Mouse (Mus musculus) stomach, embryonic 15.5 days (tissue): ENCODE measurements around the gene Cryl1. TPM values are rescaled to one million over a fixed set of nuclear protein-coding genes. Genes with fewer than 3 reads are reported as not detected.

Experiments
- ATAC-seq: fragments of 200-750 bp; cut with Nextera tagmentation; 2 replicates; pipeline ENCODE4 v1.8.0; 2017; ENCODE audit warnings: low read depth, moderate number of reproducible peaks, moderate TSS enrichment; ENCODE audit not compliant: insufficient read depth, low FRiP score
- H3K27ac ChIP-seq: fragments of 300-500 bp; sonication (generic); 2 replicates; pipeline ENCODE4 v1.5.1; 2015; ENCODE audit warnings: mild to moderate bottlenecking, inconsistent platforms
- H3K27me3 ChIP-seq: fragments of 300-500 bp; sonication (generic); replicated peaks from 2 replicates; pipeline ENCODE4 v1.6.1; 2015; ENCODE audit warnings: inconsistent platforms
- H3K36me3 ChIP-seq: fragments of 300-500 bp; sonication (generic); 2 replicates; pipeline ENCODE4 v1.6.1; 2015; ENCODE audit warnings: inconsistent platforms
- H3K4me1 ChIP-seq: fragments of 300-500 bp; sonication (generic); 2 replicates; pipeline ENCODE4 v1.6.1; 2015; ENCODE audit warnings: inconsistent platforms
- H3K4me2 ChIP-seq: fragments of 300-500 bp; sonication (generic); 2 replicates; pipeline ENCODE4 v1.6.1; 2015; ENCODE audit warnings: mild to moderate bottlenecking, inconsistent platforms
- H3K4me3 ChIP-seq: fragments of 300-500 bp; sonication (generic); replicated peaks from 2 replicates; pipeline ENCODE4 v1.5.1; 2015; ENCODE audit warnings: inconsistent platforms
- H3K9ac ChIP-seq: fragments of 300-500 bp; sonication (generic); 2 replicates; pipeline ENCODE4 v1.6.1; 2015; ENCODE audit warnings: inconsistent platforms
- H3K9me3 ChIP-seq: fragments of 300-500 bp; sonication (generic); 2 replicates; pipeline ENCODE4 v1.6.1; 2016; ENCODE audit warnings: inconsistent platforms
- WGBS: fragments of 180-500 bp; shearing (Covaris S2); methylation state at CpG from one replicate; pipeline ENCODE4 v1.1.7; 2015; 5-methylcytosine and 5-hydroxymethylcytosine counted together
- polyA plus RNA-seq: library from polyadenylated mRNA; unstranded; fragments of >200 nt; fragmentation: Nextera tagmentation; extraction: Ambion mirVana; gene quantifications from 2 replicates; pipeline ENCODE4 v1.2.1, GENCODE M21; 2015

Gene Cryl1
- polyA plus RNA-seq, 1 experiment from 2014 or later: 37.6 TPM

DNA sequence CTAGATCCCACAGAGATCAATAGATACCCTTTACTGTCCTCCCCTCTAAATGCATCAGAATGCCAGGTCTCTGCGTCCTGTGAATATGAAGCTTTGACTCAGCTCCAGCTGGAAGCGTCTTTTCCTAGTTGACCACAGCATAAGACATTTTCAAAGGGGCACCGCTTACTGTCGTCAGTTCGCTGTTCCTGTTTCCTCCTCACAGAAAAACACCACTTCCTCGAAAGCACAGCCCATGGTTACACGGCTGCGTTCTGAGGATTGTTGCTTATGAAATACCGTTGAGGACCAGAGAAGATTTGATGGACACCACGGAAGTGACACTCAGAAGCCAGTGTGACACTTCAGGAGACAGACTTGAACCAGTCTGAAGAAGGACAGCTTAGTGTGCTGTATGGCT, 134.4 kb downstream of the Cryl1 start:
- H3K9ac ChIP-seq: no peak overlapping the region
- H3K36me3 ChIP-seq: no peaks in the 10 kb centered on the region
- H3K4me1 ChIP-seq: no peaks in the 10 kb centered on the region
- no peaks in the 10 kb centered on the region for H3K9me3 ChIP-seq
- H3K4me3 ChIP-seq: no peak overlapping the region
- no peaks in the 10 kb centered on the region for H3K27me3 ChIP-seq
- H3K4me2 ChIP-seq: no peak overlapping the region
- 67% methylated on average over 10 of the region's 10 CpGs for WGBS
- no peak for ATAC-seq
- no peak overlapping the region for H3K27ac ChIP-seq

- ATAC-seq: no peak
- Histone ChIP-seq H3K4me1 (no peaks in the 10 kb centered on the region), H3K9me3 (no peaks in the 10 kb centered on the region), H3K27ac (no peak overlapping the region), H3K4me3 (no peak overlapping the region), H3K9ac (no peak overlapping the region), H3K27me3 (no peaks in the 10 kb centered on the region), H3K36me3 (no peaks in the 10 kb centered on the region), H3K4me2 (no peak overlapping the region)
- WGBS: 81% methylated on average over 8 of the region's 8 CpGs
Measured at GRCm38 (mm10) chr14:57259341-57259740, 139.0 kb downstream of the Cryl1 start.

DNA sequence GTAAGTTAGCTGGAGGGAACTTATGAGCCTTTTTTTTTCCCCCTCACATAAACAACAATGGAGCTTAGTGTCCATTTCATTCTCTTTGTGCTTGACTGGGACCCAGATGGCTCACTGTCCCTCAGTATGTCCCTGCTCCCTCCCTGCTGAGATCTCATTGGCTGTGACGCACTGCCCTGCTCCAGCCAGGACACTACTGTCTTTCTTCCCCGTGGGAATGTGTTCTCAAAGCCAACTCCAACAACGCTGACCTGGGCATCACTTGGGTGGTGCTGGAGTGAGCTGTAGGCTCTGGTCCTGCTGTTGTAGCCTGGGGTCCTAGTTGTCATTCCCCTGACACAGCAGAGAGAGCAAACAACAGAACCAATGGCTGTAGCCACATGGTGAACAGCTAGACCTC, 149.7 kb downstream of the Cryl1 start:
- Histone ChIP-seq H3K4me1 (no peaks in the 10 kb centered on the region), H3K4me2 (no peak overlapping the region), H3K27me3 (no peaks in the 10 kb centered on the region), H3K9me3 (no peaks in the 10 kb centered on the region), H3K9ac (no peak overlapping the region), H3K4me3 (no peak overlapping the region), H3K36me3 (no peaks in the 10 kb centered on the region), H3K27ac (no peak overlapping the region)
- no peak for ATAC-seq
- WGBS: 76% methylated on average over 3 of the region's 3 CpGs

DNA sequence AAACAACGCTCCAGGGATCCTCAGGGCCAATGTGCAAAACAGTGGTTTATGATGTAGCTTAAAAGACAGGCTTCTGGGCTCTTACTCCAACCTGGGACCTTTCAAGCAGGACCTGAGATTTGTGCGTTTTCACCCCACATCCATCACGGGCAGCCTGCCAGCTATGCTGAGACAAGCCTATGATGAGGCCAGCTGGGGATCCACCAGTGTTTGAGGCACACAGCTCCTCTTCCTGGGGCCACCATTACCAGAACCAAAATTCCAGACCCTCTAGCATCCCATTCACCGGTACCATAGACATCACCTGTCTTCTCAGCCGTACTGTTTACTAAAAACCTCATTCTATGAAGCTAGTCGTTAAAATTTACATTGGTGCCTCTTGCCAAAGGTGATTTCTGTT, 151.8 kb downstream of the Cryl1 start:
- WGBS: 62% methylated on average over 6 of the region's 6 CpGs
- Histone ChIP-seq H3K36me3 (no peaks in the 10 kb centered on the region), H3K9me3 (no peaks in the 10 kb centered on the region), H3K4me1 (no peaks in the 10 kb centered on the region), H3K9ac (no peak overlapping the region), H3K4me3 (no peak overlapping the region), H3K27me3 (no peaks in the 10 kb centered on the region), H3K27ac (no peak overlapping the region), H3K4me2 (no peak overlapping the region)
- ATAC-seq: no peak

GRCm38 (mm10) chr14:57242978-57243377, 155.4 kb downstream of the Cryl1 start:
- ATAC-seq: no peak
- no peaks in the 10 kb centered on the region for H3K27me3 ChIP-seq
- WGBS: 64% methylated on average over 5 of the region's 5 CpGs

GRCm38 (mm10) chr14:57235276-57235675, 163.1 kb downstream of the Cryl1 start:
- H3K27me3 ChIP-seq: no peaks in the 10 kb centered on the region
- no peak for ATAC-seq
- no peak overlapping the region for H3K9ac ChIP-seq
- H3K27ac ChIP-seq: no peak overlapping the region
- H3K9me3 ChIP-seq: no peaks in the 10 kb centered on the region
- no peak overlapping the region for H3K4me2 ChIP-seq
- 81% methylated on average over 11 of the region's 11 CpGs for WGBS
- H3K4me3 ChIP-seq: no peak overlapping the region
- H3K36me3 ChIP-seq: no peaks in the 10 kb centered on the region
- 0 out of 2 replicates have a peak, but pooled peaks cover 5% of the 10 kb centered on the region for H3K4me1 ChIP-seq

More at GRCm38 (mm10) chr14:57242978-57243377, 155.4 kb downstream of the Cryl1 start:
- H3K9ac ChIP-seq: no peak overlapping the region
- no peak overlapping the region for H3K4me2 ChIP-seq
- no peak overlapping the region for H3K4me3 ChIP-seq
- H3K4me1 ChIP-seq: no peaks in the 10 kb centered on the region
- no peaks in the 10 kb centered on the region for H3K36me3 ChIP-seq
- H3K27ac ChIP-seq: no peak overlapping the region
- no peaks in the 10 kb centered on the region for H3K9me3 ChIP-seq

- H3K36me3 ChIP-seq: no peaks in the 10 kb centered on the region
- H3K27ac ChIP-seq: no peak overlapping the region
- 26% methylated on average over 4 of the region's 4 CpGs for WGBS
- H3K27me3 ChIP-seq: no peaks in the 10 kb centered on the region
- no peak overlapping the region for H3K9ac ChIP-seq
- H3K4me2 ChIP-seq: no peak overlapping the region
- H3K9me3 ChIP-seq: no peaks in the 10 kb centered on the region
- no peak overlapping the region for H3K4me3 ChIP-seq
- ATAC-seq: no peak
- H3K4me1 ChIP-seq: 0 out of 2 replicates have a peak, but pooled peaks cover 5% of the 10 kb centered on the region
Measured at GRCm38 (mm10) chr14:57234711-57235110, 163.6 kb downstream of the Cryl1 start.

- 0 out of 2 replicates have a peak, but pooled peaks cover 5% of the 10 kb centered on the region for H3K4me1 ChIP-seq
- no peak overlapping the region for H3K4me3 ChIP-seq
- no peaks in the 10 kb centered on the region for H3K27me3 ChIP-seq
- H3K9me3 ChIP-seq: no peaks in the 10 kb centered on the region
- no peak overlapping the region for H3K4me2 ChIP-seq
- H3K9ac ChIP-seq: no peak overlapping the region
- 59% methylated on average over 6 of the region's 6 CpGs for WGBS
- ATAC-seq: no peak; the same call in none of the 2 replicates
- H3K27ac ChIP-seq: no peak overlapping the region
- H3K36me3 ChIP-seq: no peaks in the 10 kb centered on the region
Measured at GRCm38 (mm10) chr14:57230264-57231015, 167.9 kb downstream of the Cryl1 start.

Other genes with a start within 250 kb of the Cryl1 start
- 11.3 and 12.8 TPM in 2 replicates for gene Ift88, start 25.5 kb upstream of the Cryl1 start, polyA plus RNA-seq
- 8.1 and 9.0 TPM in 2 replicates for gene Il17d, start 126.2 kb upstream of the Cryl1 start, polyA plus RNA-seq
- 89.0 and 91.0 TPM in 2 replicates for gene Eef1akmt1, start 173.1 kb upstream of the Cryl1 start, polyA plus RNA-seq